Mouse (Mus musculus) urinary bladder, postnatal 10 days (tissue): ENCODE data around the gene Polr2h.

ENCODE experiments used
- DNase-seq: peaks from one replicate; pipeline ENCODE4 v3.0.0; 2022; ENCODE audit warnings: low spot score

Polr2h gene

DNA sequence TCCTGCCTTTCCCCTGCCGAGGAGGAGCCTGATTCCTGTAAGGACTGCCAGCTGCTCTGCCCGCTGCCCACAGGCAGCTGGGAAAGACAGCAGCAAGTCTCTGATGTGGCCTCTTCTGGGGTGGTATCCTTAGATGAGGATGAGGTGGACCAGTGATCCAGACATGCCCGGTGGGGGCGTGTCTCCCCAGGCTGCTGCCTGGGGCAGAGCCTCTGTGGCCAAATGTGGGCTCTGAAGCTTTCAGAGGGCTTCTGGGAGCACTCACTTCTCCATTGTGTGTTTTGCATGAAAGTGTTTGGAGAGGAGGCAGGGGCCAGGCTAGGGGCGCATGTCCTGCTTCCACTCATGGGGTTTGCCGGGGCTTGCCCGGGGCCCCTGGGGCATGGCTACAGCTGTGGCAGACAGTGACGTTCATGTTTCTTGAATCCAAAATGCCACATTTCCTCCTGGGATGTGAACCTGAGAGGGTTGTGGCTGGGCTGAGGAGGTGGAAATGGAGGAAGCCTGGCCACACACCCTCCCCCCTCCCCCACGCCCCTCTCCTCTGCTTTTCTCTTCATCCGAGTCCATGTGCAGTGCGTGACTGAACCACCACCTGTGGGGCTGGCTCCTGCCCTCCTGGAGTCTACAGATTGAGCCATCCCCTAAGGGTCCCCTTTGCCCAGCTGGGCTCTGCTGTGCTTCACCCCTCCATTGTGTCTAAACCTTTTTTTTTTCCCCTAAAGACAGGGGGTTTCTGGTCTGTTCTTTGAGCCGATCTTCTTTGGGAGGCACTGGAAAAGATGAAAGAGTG lies 15.5 kb upstream of the Polr2h start:
- no peak for DNase-seq

DNA sequence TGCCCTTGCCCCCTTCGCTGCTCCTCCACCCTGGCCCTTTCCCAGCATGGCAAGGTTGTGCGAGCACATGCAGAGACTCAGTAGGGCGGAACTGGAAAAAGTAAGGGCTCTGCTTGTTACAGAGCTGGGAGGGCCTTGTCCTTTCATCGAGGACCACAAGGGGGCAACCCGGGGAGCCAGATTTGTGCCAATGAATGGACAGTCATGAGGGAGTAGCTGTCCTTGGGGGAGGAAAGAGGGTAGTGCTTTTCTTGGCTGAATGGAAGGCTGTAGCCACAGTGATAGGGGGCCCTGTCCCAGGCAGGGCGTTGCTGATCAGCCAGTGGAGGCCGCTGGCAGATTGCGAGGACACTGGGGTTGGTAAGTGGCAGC lies 15.0 kb upstream of the Polr2h start:
- DNase-seq, result no peak

DNA sequence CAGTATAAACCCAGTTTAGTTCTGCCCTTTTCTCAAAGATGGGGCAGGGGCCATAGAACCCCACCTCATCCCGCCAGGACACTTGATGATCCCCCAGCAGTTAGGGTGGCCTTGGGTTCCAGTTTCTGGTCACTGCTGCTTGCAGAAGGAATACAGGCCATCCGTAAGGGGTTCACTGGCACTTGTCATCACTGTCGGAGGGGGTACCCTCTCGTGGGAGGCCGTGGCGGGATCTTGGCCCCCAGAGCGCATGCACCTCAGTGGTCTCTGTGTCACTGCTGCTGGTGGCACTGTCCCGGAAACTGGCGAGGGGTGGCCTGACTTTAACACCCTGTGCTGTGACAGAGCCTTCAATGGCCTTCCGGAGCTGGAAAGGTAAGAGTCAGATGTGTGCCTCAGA lies 14.4 kb upstream of the Polr2h start:
- no peak for DNase-seq

DNA sequence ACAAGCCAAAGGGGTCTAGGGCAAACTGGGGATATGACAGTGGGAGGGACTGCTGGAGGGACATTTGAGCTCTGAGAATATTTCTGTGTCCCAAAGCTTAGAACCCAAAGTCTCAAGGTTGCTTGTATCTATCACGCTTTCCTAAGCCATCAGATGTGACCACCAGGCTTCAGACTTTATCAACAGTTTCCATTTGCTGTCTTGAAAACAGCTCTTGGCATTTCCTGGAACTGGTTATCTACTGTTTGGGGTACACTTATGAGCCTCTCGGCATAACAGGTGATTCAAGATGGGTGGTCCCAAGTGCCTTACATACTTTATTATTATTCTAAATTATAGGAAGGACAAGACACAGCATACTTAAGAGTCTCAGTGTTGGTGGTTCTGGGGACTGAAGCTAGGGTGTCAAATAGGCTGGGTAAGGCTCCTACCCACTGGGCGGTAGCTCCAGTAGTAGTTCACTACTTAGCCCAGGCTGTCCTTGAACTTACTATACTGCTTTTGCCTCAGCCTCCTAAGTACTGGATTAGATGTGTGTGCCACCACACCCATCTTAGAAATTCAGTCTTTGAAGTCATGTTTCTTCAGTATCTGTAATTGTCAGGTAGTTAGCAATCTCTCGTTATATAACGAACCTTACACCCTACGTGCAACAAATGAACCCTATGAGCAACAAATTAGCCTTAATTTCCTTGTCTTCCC lies 13.6 kb upstream of the Polr2h start:
- DNase-seq, result no peak

DNA sequence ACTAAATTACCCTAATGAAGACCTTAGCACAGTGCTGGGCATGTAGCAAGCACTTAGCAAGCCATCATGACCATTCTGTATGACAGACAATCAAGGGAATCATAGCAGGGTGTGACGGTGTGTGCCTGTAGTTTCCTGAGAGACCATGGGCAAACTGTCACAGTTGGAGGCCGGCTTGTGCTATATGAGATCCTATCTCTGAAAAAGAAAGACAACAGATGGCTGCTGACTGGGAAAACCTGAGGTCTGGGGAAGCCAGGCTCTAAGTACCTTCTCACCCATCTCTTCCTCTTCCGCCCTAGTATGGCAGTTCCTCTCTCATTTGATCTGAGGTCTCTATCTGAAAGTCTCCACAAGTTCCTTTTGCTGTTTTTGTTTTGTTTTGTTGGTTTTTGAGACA lies 11.7 kb upstream of the Polr2h start:
- no peak for DNase-seq

DNA sequence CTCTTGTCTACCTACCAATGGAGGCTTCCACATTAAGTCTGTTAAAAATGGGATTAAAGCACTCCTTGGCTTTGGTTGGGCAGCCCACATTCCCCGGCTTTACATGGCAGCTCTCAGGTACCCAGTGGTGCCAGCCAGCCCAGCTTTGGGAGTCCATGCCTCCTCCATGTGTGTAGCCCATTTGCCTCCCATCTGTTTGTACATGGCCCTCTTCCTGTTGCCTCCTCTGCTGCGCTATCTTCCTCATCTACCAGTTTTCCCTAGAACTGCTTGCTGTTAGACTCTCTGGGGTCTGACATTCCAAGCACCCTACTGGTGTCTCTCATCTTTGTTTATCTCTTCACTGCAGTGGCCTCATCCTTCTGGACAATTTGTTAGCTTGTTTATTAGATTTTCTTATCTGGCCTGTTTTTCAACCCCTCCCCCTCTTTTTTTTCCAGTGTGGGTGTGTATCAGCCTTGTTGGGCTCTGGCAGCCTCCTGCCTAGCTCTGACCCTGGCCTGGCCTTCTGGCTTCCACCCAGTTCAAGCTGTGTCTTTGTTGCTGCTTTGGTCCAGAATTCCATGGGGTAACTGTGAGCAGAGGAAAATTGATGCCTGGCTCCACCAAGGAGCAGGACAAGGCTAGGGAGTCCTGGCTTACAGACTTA lies 10.9 kb upstream of the Polr2h start:
- DNase-seq, result no peak

DNA sequence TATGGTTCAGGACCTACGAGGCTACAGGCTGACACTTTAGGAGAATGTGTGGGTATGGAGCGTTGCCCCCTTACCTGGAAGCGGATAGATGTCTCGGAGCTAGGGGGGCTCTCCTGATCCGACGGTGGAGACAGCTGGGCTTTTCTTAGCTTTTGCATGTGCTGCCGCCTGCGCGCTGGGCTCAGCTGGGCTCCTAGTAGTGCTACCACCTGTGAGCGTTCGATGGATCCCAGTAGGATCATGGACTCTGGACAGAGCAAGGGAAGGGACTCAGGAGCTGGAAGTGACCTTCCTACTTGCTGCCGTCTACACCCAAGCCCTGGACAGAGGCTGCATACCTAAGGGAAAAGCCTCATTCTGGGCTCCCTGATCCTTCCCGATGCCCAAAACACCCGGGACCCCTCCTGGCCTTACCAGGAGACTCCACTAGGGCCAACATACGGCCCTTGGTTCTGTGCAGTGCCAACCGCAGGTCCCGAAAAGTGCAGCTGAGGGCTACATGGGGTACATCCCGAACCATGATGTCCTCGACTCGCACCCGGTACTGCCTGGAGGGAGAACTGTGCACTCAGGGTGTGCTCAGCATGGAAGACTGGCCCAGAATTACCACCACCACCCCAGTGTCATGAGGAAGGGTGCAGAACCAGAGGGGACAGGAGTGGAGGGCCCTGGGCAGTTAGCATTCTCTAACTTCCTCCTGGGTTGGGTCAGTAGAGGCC lies 9.1 kb upstream of the Polr2h start:
- no peak for DNase-seq

DNA sequence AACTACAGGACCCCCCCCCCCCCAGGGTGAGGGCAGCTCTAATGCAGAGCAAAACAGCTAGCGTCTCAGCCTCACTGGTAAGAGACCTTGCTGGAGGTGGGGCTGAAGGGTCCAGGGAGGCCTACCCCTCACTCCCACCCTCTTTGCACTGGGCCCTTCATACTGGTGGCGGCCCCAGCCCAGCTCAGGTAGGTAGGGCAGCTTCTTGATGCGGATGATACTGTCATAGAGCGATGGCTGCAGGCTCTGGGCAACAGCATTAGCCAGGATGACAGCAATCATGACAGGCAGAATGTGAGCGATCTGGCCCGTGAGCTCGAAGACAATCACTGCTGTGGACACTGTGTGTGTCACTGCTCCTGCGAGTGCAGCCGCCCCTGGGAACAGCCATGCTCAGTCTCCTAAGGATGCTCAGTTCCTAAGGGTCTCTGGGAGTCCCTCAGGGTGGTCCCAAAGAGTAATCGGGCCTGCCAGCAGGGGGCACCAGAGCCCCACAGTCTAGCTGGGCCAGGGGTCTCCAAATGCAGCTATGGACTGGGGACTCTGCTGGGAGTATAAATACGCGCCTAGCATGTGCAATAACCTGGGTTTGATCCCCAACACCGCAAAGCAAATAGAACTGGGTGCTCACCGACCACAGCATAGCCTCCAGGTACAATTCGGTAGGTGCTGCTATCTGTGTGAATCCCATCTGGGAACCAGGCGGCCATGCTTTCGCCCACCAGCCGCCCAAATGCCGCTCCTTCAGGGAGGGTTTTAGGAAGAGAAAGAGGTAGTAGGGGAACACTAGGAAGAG lies 8.3 kb upstream of the Polr2h start:
- DNase-seq, result no peak

DNA sequence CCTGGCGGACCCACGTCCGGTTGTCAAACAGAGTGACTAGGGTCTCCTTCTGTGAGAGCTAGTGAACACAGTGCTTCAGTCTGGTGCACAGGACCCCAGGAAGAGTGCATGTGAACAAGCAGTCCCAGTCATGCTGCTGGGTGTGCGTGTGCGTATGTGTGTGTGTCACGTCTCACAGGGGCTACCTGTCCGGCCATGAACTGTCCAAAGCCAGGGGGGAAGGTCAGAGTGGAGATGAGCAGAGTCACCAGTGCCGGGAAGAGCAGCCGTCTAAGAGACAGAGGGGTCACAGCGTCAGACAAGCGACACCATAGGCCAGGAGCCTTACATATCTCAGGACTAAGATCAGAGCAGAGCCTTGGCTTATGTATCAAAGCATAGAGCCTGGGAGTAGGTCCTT lies 7.1 kb upstream of the Polr2h start:
- no peak for DNase-seq

DNA sequence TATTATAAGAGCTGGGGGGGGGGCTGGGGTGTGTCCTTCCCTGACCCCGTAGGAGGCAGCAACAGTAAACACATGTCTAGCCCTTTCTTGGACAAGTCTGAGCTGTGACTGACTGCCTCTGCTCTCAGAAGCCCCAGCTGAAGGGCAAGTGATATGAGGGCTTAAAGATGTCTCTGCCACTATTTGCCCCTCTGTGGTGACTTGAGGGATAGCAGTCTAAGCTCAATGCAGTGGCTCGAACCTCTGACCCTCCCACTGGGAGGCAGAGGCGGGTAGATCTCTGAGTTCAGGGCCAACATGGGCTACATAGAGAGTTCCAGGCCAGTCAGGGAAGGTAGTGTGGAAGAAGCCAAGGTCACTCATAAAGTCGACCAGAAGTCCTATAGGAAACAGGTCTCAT lies 6.7 kb upstream of the Polr2h start:
- no peak for DNase-seq

DNA sequence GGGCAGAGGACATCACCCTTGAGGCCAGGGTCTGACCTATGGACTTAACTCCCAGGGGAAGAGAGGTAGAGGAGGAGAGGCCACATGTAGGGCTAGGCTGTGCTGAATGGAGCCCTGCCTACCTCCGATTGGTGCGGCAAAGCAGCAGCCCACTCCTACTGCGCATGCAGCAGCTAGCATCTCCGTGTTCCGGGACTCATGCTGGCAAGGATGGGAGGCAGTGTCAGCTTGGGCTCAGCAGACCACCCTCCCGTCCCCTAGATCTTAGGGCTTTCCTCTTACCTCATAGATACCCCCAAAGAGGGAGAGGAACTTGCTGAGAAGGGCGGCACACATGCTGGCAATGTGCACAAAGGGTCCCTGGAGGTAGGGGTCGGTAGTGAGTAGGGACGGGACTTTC lies 5.3 kb upstream of the Polr2h start:
- no peak for DNase-seq

DNA sequence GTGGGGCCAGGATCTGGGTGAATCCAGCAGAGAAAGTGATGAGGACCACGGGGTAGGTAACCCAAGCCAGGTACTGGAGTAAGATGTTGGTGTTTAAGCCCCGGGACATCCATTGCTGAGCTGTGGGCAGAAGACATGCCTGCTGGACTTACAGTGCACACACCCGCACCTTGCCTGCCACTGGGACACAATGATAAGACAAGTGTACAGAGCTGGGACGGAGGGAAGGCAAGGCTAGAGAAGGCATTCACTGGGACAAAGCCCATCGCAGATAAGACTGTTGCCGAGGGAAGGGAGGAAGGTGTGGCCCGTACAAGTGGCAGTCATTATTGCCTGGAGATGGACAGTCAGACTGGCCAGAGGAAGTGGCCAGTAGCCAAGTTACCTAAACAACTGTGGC lies 4.6 kb upstream of the Polr2h start:
- no peak for DNase-seq

DNA sequence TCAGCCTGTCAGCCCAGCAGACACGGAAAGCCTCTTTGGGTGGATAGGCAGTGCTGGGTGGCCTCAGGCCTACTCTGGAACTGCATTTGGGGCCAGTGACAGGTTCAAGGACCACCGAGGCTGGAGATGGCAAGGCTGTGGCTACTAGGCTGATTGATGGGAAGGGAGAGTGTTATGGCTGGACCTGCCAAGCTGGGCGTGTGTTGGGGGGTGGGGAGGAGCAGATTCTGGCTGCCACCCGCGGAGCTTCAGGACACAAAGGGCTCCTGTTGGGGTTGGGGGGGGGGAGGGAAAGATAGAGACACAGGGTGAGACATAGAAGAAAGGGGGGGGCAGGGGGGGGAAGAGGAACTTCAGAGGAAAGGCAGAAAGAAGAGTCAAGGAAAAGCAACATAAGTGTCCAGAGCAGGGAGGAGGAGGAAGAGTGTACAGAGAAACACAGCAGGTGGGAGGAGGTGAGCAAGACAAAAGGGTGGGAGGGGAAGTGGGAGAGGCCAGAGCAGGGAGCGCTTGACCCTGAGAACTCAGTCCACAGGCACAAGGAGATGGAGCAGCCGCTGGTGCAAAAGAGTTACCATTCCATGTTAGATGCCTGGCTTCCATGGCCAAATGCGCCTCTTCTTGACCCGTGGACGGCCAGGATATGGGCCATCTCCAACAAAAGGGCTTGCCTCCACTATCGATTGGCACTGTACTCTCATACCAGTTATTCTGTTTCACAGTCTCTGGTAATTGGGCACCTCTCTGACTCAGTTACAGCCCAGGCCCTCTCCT lies 3.0 kb upstream of the Polr2h start:
- no peak for DNase-seq

DNA sequence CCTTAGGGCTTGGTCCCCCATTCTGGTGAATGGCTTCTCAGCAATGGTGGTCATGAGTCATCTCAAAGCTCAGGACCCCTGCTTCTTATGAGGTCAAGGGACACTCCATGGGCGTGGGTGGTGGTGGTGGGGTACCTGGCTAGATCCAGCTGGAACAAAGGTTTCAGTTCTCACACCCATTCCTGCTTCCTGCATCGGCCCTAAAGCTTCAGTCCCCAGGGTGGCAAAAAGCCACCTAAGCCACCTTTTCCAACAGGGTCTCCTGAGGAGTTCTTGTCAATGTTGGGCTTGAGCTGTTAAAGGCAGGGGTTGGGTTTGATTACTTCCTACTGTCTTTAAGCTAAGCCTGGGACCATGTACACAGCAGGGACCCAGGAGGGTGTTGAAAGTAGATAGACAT lies 2.3 kb upstream of the Polr2h start:
- no peak for DNase-seq

DNA sequence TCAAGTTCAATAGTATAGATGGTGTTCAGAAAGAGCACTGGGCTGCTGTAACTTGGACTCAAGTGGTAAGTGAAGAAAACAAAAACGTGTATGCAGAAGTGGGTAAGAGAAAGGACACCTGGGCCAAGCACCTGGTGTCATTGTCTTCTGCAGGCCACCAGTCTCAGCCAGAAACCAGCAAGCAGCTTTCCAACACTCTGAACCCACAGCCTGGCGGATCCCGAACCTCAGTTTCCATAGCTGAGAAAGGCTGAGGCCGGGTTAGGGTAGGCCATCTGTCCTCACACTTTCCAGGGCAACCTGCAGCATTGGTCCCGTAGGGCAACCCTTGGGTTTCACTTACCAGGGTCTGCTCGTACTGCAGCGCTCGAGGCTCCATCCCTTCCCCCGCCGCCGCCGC lies 1.9 kb upstream of the Polr2h start:
- DNase-seq, result no peak

DNA sequence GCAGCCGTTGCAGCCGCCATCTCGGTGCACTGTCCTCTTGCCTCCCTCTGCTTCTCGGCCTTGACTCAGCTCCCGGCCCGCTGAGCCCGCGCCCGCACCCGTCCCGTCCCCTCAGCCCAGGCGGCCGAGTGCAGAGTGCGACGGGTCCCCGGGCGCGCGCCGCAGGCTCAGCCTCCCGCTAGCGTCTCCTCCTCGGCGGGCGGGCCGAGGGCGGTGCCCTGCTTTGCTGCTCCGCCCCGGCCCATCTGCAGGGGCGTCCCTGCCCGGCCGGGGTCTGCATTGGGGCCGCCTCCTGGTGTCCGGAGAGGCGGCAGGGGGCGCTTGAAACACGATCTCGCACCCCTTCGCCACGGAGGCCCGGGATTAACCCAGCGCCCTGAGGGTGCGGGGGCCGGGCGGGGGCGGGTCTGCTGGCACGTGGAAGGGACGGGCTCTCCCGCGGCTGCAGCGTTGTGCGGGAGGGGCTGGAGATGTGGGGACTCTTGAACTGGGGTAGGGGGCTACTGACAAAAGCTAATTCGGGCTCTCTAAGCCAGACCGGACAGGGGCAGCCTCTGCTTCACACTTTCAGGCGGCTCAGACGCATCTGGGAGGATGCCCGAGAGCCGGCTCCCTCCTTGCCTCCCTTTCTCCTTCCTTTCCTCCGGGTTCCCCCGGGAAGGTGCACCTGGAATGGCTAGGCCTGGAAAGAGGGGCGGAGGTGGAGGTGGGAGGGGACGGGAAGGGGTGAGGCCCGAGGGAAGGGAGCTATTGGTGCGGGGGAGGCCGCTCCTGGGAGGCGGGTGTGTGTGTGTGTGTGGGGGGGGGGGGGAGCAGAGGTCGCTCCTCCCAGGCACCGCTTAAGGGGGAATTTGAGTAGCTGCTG lies 1.3 kb upstream of the Polr2h start:
- DNase-seq, result no peak

DNA sequence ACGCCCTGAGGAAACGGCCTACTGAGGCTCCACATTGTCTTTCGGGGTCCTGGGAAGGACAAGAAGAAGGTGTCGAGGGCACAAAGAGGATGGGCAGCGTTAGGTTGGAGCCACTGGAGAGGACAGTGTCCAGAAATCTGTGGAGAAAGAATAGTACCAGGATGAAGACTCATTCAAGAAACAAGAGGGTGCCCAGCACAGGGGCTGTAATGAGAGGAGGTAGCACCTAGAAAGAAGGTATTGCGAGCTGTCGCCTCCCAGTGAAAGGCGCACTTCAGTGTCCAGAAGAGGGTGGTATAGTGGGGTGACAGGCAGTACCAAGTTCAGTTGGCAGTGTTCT lies 654 bp upstream of the Polr2h start:
- no peak for DNase-seq

DNA sequence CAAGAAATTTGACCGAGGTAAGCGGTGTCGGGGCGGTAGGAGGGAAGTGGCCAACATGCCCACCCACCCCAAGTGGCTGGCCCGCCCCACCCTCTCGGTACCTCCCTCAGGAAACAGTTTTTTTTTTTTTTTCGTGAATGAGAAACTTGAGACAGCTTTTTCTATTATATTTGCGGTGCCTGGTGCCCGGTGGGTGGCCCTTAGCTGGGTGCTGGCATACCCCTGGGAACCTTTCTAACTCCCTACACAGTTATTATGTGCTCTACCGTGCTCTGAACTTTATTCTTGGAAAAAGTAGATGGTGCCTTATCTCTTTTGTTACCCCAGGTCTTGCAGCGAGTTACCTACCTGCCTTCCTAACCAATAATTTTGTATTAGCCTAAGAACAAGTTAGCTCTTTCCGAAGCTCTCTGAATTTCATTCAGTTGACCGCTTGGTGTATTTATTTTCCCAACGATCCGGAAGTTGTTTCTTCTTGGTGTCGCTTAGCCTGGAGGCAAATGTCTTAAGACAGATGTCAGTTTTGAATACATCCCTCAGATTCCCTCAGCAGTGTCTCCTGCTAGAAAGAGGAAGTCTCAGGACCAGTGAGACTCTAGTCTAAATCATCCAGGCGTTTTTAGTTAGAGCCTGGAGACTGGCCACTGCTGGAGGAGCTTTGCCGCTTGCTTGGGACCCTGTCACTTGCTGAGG lies 659 bp downstream of the Polr2h start:
- DNase-seq, result no peak

DNA sequence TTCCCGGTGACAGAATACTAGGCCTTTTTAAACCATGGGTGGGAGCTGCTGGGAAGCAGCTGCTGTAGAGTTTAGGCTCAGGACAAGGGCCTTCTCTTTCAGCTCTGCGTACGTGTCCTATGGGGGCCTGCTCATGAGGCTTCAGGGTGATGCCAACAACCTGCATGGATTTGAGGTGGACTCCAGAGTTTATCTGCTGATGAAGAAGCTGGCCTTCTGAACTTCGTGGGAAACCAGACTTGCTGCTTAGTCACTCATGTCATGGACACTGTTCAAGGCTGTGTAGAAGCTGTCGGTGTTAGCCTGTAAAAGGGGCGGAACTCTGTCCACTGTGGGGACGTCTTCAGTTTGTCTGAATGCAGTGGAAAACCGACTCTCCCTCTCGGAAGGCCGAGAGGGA lies 4.3 kb downstream of the Polr2h start:
- DNase-seq, result no peak

DNA sequence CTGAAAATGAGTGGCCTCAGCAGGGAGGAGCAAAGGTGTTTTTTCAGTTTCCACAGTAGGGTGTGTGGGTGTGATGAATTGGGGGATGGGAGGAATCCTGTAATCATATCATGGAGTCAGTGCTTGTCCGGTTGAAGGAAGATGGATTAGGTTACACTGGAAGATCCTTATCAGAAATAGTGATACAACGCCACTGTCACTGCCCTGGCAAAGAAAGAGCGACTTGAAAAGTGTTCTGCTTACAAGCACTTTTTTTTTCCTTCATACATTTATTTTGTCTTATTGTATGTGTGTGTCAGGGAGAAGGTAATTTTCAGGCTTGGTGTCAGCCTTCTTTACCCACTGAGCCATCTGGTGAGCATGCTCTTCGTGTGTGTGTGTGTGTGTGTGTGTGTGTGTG lies 5.3 kb downstream of the Polr2h start:
- DNase-seq, result no peak
